Mouse (Mus musculus) G1E (cell line): ENCODE measurements around the gene Lypd3.

Source experiments
- CTCF ChIP-seq: IDR thresholded peaks from 2 replicates; pipeline ENCODE4 v1.5.1; 2012; ENCODE audit warnings: low read depth, low read length, inconsistent platforms, mixed read lengths
- GATA1 ChIP-seq: IDR thresholded peaks from 2 replicates; pipeline ENCODE4 v1.6.1; 2012; ENCODE audit warnings: borderline replicate concordance, low read length, inconsistent platforms, mixed read lengths
- POLR2AphosphoS5 ChIP-seq: IDR thresholded peaks from 2 replicates; pipeline ENCODE4 v1.6.1; 2012; ENCODE audit warnings: low read depth, low read length, inconsistent platforms; ENCODE audit not compliant: insufficient replicate concordance
- TAL1 ChIP-seq: conservative IDR thresholded peaks from 2 replicates; pipeline ENCODE4 v1.6.1; 2012; ENCODE audit warnings: low read depth, low read length, inconsistent platforms, mixed read lengths

GRCm38 (mm10) chr7:24630116-24630880, 6.1 kb upstream of the Lypd3 start:
- TF ChIP-seq CTCF, result no peak
- no peak for TF ChIP-seq POLR2AphosphoS5
- no peak for TF ChIP-seq GATA1
- TF ChIP-seq TAL1, result no peak
